Mouse (Mus musculus) mammary gland, adult 2 months (tissue): ENCODE results near the gene Ap1m2. TPM values are rescaled to one million over a fixed set of nuclear protein-coding genes. Genes with fewer than 3 reads are reported as not detected.

Experiments used
- polyA plus RNA-seq: library from polyadenylated mRNA; depleted of rRNA; stranded (reverse); fragments of >200 nt; gene quantifications from 2 replicates; pipeline ENCODE4 v1.2.3, GENCODE M21; 2012; ENCODE audit warnings: low replicate concordance; rRNA removed

Ap1m2 gene
- polyA plus RNA-seq, result 13.0 and 16.7 TPM in 2 replicates

DNA sequence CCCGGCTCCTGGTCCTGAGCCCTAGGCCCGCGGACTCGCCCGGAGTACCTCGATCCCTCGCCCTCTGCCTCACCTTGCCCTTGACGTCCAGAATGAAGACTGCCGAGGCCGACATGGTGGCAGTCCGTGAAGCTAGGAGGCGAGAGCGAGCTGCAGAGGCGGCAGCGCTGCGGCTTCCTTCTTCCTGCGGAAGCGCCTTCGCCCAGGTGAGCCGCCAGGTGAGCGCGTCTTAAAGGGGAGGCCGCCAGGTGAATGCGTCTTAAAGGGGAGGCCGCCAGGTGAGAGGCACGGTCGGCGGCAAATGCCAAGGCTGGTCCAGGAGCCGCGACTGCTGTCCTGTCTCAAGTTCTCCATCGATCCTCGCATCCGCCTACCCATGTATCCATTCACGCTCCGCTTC, at the start of gene Ap1m2:
Gene Ap1m2, minus strand, starts transcription at position 204 of the 400 bp plus-strand sequence.

DNA sequence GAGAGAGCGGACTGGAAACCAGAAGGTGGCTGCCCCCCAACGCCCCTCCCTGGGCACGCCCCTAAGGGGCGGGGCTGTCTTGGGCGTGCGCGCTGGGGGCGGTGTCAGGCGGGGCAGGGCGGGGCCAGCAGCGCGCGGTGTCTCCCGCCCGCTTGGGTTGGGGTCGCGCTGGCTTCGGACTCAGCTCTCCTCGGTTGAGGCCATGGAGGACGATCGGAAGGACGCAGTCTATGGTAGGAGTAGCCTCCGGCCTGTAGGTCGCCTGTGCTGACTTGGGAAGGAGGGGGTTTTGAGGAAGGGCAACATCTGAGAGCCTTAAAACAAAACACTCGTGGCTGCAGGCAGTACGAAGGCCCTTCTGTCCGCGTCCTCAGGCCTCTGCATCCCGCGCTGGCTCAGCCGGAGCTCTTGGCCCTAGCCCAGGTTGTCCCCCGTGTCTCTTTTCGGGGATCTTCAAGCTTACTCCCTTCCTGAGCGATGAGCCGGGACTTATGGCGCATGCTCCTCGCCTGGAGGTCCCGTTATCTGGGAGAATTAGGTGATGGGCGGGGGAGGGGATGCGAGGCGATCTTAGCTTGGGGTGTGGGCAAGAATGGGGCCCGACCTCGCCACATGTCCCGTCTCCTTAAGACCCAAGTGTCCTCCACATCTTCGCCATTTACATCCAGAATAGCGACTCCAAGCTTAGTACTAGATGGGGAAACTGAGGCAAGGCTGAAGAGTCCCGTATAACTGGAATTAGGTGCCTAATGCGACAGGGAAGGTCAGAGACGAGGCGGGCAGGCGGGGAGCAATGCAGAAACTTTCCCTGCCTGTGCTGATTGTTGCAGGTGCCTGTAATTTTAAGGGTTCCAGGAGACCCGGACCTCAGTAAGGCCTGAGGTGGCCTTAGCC, 8.7 kb upstream of the Ap1m2 start, which contains the start of gene Slc44a2:
Gene Slc44a2, plus strand, starts transcription at position 80 of the 894 bp plus-strand sequence.

DNA sequence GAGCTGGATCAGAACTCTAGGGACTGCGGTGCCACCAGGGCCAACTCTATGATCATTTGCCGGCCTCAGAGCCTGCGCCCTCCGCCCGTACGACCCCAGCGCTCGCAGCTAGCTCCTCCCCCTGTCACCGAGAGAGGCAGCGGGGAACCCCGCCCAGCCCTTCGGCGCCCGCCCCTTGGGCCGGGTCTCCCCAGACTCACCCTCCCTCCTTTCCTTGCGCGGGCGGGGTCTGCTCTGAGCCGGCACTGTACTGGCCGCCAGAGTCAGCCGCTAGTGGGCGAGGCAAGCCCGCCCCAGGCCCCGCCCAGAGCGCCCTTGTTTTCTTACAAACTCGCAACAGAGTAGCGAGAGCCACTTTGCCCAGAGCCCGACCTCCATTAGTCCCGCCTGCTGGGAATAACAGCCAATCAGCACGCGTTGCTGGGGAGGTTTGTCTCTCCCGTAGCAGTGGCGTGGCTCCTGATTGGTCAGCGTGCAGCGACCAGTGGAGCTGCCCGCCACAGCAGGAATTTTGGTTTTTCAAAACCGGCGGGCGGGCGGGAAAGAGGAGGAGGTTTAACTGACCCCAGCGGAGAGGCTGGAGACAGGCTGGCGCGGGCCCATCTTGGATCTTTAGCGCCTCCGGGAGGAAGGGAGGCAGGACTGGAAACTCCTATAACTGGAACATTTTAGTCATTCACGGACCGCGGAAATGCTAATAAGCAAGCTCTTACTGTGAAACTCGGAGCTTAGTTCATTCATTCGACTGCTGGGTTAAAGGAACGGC, 20.9 kb downstream of the Ap1m2 start, which contains the start of gene Cdkn2d:
Gene Cdkn2d, minus strand, starts transcription at position 386 of the 766 bp plus-strand sequence.

DNA sequence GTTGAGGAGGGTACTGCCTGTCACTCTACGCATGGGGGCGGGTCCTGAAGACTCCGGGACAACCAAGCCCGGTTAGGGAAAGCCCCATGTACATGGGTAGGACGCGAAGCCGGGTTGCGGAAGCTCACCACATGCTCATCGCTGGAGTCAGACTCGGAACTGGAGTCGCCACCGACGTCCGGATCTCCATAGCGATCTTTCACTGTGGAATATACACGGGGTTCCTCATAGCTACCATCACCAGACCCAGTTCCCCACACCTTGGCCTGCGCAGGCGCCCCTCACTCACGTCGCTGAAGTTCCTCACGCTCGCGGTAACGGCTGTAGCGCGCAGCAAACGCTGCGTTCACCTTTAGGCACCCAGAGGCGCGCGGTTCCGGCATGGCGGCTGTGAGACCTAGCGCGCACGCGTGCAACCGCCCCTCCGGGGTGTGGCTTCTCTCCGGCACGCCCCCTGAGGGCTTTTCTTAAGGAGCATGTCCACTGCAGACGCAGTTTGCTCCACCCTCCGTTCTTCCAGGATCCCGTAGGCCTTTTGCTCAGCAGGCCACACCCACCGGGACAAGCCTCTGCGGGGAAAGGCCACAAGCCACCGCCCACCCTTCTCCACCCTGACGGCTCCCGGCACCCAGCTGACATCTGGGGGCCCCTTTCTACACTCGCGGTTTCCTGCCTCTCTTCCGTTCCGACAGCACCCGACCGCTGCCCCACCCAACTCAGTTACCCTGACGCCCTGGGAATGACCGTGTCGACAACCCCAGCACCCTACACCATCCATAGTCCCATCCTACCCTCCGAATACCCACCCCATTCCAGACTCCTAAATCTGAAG, 24.4 kb downstream of the Ap1m2 start, which contains the start of gene Kri1:
Gene Kri1, minus strand, starts transcription at position 399 of the 832 bp plus-strand sequence.

DNA sequence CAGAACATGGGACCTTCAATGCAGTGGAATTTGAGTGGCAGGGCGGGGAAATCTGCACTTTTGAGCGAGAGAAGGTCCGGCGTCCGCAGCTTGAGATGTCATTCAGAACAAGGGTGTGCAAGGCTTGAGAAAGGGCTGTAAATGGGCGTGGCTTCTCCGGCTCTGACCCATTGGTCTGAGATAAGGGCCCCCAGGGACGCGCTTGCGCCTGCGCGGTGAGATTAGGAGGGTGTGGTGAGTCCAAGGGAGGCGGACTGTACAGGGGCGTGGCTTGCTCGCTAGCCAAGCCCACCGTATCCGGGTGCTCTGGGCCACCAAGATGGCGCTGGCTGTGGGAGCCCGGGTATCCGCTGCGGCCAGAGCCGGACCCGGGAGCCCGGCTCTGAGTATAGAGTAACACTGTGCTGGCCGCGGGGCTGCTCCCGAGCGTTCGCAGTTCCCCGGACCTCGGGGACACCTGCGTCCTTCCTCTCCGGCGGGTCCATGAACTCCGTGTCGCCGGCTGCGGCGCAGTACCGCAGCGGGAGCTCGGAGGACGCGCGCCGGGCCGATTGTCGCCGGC, 47.1 kb downstream of the Ap1m2 start, which contains the start of gene Atg4d:
Gene Atg4d, plus strand, starts transcription at position 294 of the 562 bp plus-strand sequence.

DNA sequence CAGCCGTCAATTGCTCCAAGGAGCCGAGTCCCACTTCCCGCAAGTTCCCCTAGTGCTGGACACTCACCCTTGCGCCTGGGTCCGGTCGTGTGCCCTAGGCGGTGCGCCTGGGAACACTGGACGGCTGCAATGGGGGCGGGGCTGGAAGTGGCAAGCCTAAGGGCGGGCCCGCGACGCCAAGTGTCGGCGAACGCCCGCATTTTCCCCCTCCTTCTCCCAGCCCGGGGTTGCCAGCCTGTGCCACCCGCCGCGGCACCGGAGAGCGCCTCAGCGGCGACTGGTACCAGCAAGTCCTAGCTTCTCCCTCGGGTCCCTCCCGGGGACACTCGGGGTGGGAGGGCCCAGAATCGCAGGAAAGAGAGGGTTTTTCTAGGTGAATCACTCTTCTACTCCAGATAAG, 63.8 kb downstream of the Ap1m2 start, which contains the start of gene S1pr5:
Gene S1pr5, minus strand, starts transcription at position 118 of the 400 bp plus-strand sequence.

Other genes starting within 250 kb of the Ap1m2 start
- not detected in 2 replicates for gene Zglp1, start 245.2 kb downstream of the Ap1m2 start, polyA plus RNA-seq
- 0.12 and 0.17 TPM in 2 replicates for gene Gm49373, start 239.2 kb downstream of the Ap1m2 start, polyA plus RNA-seq
- gene Fdx1l, start 238.7 kb downstream of the Ap1m2 start, polyA plus RNA-seq, result 48.8 and 76.4 TPM in 2 replicates
- gene Gm38431, start 220.3 kb downstream of the Ap1m2 start, polyA plus RNA-seq, result 2.9 and 25.7 TPM in 2 replicates
- 50.6 and 85.3 TPM in 2 replicates for gene Raver1, start 220.3 kb downstream of the Ap1m2 start, polyA plus RNA-seq
- gene Tyk2, start 181.1 kb downstream of the Ap1m2 start, polyA plus RNA-seq, result 37.7 and 50.2 TPM in 2 replicates
- gene Cdc37, start 162.4 kb downstream of the Ap1m2 start, polyA plus RNA-seq, result 40.9 and 42.1 TPM in 2 replicates
- gene Pde4a, start 146.6 kb downstream of the Ap1m2 start, polyA plus RNA-seq, result 15.3 and 24.3 TPM in 2 replicates
- 76.5 and 140 TPM in 2 replicates for gene Keap1, start 73.0 kb downstream of the Ap1m2 start, polyA plus RNA-seq
- gene S1pr5, start 63.9 kb downstream of the Ap1m2 start, polyA plus RNA-seq, result 2.3 and 3.1 TPM in 2 replicates
- gene Atg4d, start 47.0 kb downstream of the Ap1m2 start, polyA plus RNA-seq, result 40.1 and 41.1 TPM in 2 replicates
- gene Kri1, start 24.4 kb downstream of the Ap1m2 start, polyA plus RNA-seq, result 15.0 and 28.0 TPM in 2 replicates
- 35.4 and 64.8 TPM in 2 replicates for gene Cdkn2d, start 20.9 kb downstream of the Ap1m2 start, polyA plus RNA-seq
- gene Slc44a2, start 8.4 kb upstream of the Ap1m2 start, polyA plus RNA-seq, result 95.6 and 161 TPM in 2 replicates
- gene Ilf3, start 55.5 kb upstream of the Ap1m2 start, polyA plus RNA-seq, result 44.0 and 48.9 TPM in 2 replicates
- 45.3 and 50.5 TPM in 2 replicates for gene Qtrt1, start 99.5 kb upstream of the Ap1m2 start, polyA plus RNA-seq
- gene Dnm2, start 112.6 kb upstream of the Ap1m2 start, polyA plus RNA-seq, result 113 and 271 TPM in 2 replicates
- 28.0 and 35.2 TPM in 2 replicates for gene Tmed1, start 197.9 kb upstream of the Ap1m2 start, polyA plus RNA-seq
- gene AB124611, start 213.8 kb upstream of the Ap1m2 start, polyA plus RNA-seq, result 19.5 and 28.6 TPM in 2 replicates
- 106 and 115 TPM in 2 replicates for gene Carm1, start 234.6 kb upstream of the Ap1m2 start, polyA plus RNA-seq